Mouse (Mus musculus) bone marrow macrophage, adult 2 months (primary cell): ENCODE results near the gene Fgfr4.

Experiments used
- CTCF ChIP-seq: IDR thresholded peaks from 2 replicates; pipeline ENCODE4 v1.5.1; 2012; ENCODE audit warnings: low read depth, mild to moderate bottlenecking, low read length, moderate library complexity
- POLR2A ChIP-seq: IDR thresholded peaks from 2 replicates; pipeline ENCODE4 v1.6.1; 2012; ENCODE audit warnings: mild to moderate bottlenecking, low read depth, low read length, borderline replicate concordance

GRCm38 (mm10) chr13:55210971-55211220 lies 58.5 kb downstream of the Fgfr4 start:
- TF ChIP-seq POLR2A: no peak
- no peak for TF ChIP-seq CTCF
